Mouse (Mus musculus) bone marrow, adult 2 months (tissue): ENCODE measurements at regions not wholly inside any gene's neighbourhood (a gene's known extent, or its start where the extent isn't known, plus 50 kb on each side); places are given as distances from the start of the nearest gene placed in this dataset.
A peak's percentile ranks its signal among the peaks of the same experiment; 100 is the strongest.

Experiments
- H3K27ac ChIP-seq: fragments of 200-500 bp; 2 replicates; pipeline ENCODE4 v1.5.1; 2012; ENCODE audit warnings: low read depth, mild to moderate bottlenecking, control low read depth, inconsistent platforms, low read length; ENCODE audit not compliant: control insufficient read depth, poor library complexity, insufficient read depth
- H3K4me1 ChIP-seq: fragments of 200-500 bp; 2 replicates; pipeline ENCODE4 v1.6.1; 2011; ENCODE audit warnings: low read length; ENCODE audit not compliant: control insufficient read depth, insufficient read depth
- H3K4me3 ChIP-seq: fragments of 200-500 bp; replicated peaks from 2 replicates; pipeline ENCODE3; 2011; ENCODE audit warnings: mild to moderate bottlenecking, low read depth, low read length, control low read depth; ENCODE audit not compliant: control insufficient read depth
- CTCF ChIP-seq: fragments of 200-500 bp; IDR thresholded peaks from 2 replicates; pipeline ENCODE4 v1.5.1; 2011; ENCODE audit warnings: low read length, control low read depth; ENCODE audit not compliant: control insufficient read depth, insufficient read depth
- POLR2A ChIP-seq: fragments of 200-500 bp; IDR thresholded peaks from 2 replicates; pipeline ENCODE4 v1.6.1; 2011; ENCODE audit warnings: low read depth, mild to moderate bottlenecking, control low read depth, low read length, borderline replicate concordance; ENCODE audit not compliant: control insufficient read depth
- WGBS: fragments of 180-500 bp; shearing (Covaris S2); methylation state at CpG from one replicate; pipeline ENCODE4 v1.1.7; 2018; 5-methylcytosine and 5-hydroxymethylcytosine counted together

GRCm38 (mm10) chr16:21322437-21322836, 100.5 kb upstream of the Vps8 start:
- WGBS = 72% methylated on average over 10 of the region's 10 CpGs
- H3K4me1 ChIP-seq = no peaks in the 10 kb centered on the region
- H3K27ac ChIP-seq = no peak overlapping the region
- TF ChIP-seq CTCF (no peak), POLR2A (no peak)
- no peak overlapping the region for H3K4me3 ChIP-seq

DNA sequence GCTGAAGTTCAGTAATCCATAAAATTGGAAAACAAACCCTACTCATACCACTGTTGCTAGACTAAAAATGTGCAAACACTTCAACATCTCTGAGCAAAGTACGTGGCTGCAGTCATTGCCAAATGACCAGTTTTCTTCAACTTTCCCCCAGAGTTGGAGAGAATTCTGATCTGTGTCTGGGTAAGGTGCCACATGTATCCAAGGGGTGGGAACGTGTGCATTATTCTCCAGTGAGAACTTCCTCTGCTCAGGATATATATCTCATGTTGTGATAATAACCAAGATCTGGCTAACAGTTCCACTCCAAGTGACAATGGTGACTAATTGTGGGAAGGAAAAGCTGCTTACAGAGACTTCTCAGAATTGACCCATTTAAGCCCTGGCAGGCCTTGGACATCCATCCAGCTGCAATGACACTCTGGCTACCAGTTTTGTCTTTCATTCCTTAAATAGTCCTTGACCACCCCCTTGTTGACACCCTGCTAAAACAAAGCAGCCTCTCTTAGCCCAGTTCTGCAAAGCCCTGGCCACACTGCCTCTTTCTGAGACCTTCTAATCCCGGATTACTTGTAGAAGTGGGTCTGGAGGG, 99.4 kb upstream of the Vps8 start:
- Histone ChIP-seq H3K4me1 (no peaks in the 10 kb centered on the region), H3K4me3 (no peak overlapping the region), H3K27ac (no peak overlapping the region)
- 79% methylated on average over 3 of the region's 3 CpGs for WGBS
- TF ChIP-seq POLR2A = no peak
- no peak for TF ChIP-seq CTCF

DNA sequence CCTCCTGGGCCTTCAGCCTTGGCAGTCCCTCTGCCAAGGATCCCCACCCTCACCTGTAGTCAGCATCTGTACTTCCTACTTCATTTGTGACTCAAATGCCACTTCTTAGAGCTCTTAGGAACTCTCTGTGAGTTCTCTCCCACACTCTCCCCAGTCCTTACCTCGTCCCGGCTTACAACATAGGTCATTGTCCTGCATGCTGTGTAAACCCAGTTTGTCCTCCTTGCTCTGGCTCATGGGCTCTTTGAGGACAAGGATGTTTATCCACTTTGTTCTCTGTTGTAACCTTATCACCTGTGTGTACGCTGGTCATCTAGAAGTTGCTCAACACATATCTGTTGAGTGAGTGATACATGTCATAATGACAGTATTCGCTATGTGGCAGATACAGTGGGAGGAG, 94.9 kb upstream of the Vps8 start:
- H3K27ac ChIP-seq = no peak overlapping the region
- WGBS = 85% methylated on average over 4 of the region's 4 CpGs
- TF ChIP-seq CTCF = no peak
- H3K4me3 ChIP-seq = no peak overlapping the region
- no peaks in the 10 kb centered on the region; the same call in 1 of the 2 replicates for H3K4me1 ChIP-seq

- Histone ChIP-seq H3K4me1 (peaks cover 2% of the 10 kb centered on the region; the same call in 1 of the 2 replicates), H3K4me3 (no peak overlapping the region), H3K27ac (no peak overlapping the region)
- TF ChIP-seq POLR2A (no peak), CTCF (no peak)
- 86% methylated on average over 6 of the region's 6 CpGs for WGBS
Measured at GRCm38 (mm10) chr16:21329199-21329598, 93.7 kb upstream of the Vps8 start.

DNA sequence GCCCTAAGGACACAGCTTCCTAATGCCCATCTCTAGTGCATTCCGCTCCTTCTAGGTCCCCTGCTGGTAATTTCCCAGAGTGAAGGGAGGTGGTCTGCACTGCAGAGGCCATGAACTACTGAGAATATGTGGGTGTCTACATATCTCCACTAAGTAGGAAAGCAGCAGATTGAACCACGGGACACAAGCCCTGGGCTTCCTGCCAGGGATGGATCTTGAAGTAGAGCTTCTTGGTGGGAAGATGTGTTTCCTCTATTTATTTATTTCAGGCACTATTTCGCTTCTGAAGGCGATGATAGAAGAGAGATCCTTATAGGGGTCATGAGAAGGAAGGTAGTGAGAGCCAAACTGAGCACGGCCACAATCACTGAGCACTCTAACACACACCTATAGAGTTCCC, 91.7 kb upstream of the Vps8 start:
- H3K4me1 ChIP-seq = peaks cover 2% of the 10 kb centered on the region; the same call in 1 of the 2 replicates
- WGBS = 80% methylated on average over 5 of the region's 5 CpGs
- H3K27ac ChIP-seq = no peak overlapping the region
- H3K4me3 ChIP-seq = no peak overlapping the region
- TF ChIP-seq POLR2A = no peak
- no peak for TF ChIP-seq CTCF

- 65% methylated on average over 7 of the region's 7 CpGs for WGBS
- peak overlapping the region; percentile 89 for H3K4me3 ChIP-seq
- H3K4me1 ChIP-seq = peaks cover 2% of the 10 kb centered on the region; the same call in 1 of the 2 replicates
- H3K27ac ChIP-seq = no peak overlapping the region
- no peak for TF ChIP-seq POLR2A
- TF ChIP-seq CTCF = no peak
Measured at GRCm38 (mm10) chr16:21332411-21332810, 90.5 kb upstream of the Vps8 start.

- Histone ChIP-seq H3K4me1 (peaks cover 2% of the 10 kb centered on the region; the same call in 1 of the 2 replicates), H3K4me3 (peak overlapping the region; percentile 89), H3K27ac (peak overlapping the region; percentile 92)
- no peak for TF ChIP-seq CTCF
- no peak for TF ChIP-seq POLR2A
- 1% methylated on average over 14 of the region's 14 CpGs for WGBS
Measured at GRCm38 (mm10) chr16:21332862-21333222, 90.1 kb upstream of the Vps8 start.

DNA sequence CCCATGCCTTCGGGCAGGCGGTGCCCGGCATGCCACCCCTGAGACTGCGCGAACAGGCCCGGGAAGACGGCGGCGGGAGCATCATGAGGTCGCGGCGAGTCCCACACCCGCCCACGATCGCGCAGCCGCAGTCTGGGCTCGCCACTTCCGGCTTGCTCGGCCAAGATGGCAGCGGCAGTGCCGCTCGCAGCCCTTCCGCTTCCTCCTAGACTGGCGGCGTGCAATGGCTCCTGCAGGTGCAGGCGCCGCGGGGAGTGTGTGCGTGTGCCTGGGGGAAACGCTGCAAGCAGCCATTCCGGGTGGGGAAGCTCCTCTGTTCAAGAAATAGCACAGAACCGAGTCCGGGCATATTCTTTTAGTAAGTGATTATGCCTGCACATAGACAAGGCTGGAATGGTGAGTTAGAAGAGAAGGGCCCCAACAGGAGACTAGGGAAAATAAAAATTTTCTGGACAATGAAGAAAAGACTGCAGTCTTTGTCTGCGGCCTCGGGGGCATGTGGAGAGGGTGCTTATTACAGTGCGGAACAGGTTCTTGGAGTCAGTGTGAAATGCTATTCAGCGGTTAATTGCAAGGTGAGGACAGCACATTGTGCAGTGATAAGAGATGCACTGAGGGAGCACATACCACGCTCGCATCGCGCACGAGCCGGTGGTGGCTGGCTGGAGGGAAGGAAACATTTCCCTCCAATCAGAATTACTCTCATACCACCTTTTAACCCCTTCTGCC, 89.5 kb upstream of the Vps8 start:
- Histone ChIP-seq H3K4me1 (peaks cover 2% of the 10 kb centered on the region; the same call in 1 of the 2 replicates), H3K4me3 (peak overlapping the region; percentile 89), H3K27ac (peak overlapping the region; percentile 92)
- no peak for TF ChIP-seq CTCF
- TF ChIP-seq POLR2A = peak; percentile 92
- WGBS = 5% methylated on average over 44 of the region's 44 CpGs

DNA sequence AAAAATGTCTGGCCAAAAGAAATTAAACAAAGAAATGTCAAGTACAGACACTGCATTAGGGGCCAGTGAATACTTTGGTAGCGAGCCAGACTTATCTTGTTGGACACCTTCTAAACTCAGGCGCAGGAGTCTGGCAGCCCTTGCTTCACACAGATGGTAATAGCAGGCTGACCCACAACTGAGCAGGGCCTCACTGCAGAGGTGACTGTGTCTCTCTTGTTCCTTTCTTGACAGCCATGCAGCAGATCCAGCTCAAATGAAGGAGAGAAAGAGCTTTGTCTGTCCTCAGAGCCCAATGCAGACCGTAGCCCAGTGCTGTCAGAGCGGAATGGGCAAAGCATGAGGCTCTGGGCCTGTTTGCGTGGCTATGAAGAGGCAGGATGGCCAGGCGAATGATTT, 83.9 kb upstream of the Vps8 start:
- H3K27ac ChIP-seq = no peak overlapping the region
- TF ChIP-seq POLR2A = no peak
- TF ChIP-seq CTCF = no peak
- no peaks in the 10 kb centered on the region; the same call in 1 of the 2 replicates for H3K4me1 ChIP-seq
- no peak overlapping the region for H3K4me3 ChIP-seq
- WGBS = 74% methylated on average over 6 of the region's 6 CpGs
